Mouse (Mus musculus): ENCODE measurements around the gene Pcbp2.

The Pcbp2 gene

DNA sequence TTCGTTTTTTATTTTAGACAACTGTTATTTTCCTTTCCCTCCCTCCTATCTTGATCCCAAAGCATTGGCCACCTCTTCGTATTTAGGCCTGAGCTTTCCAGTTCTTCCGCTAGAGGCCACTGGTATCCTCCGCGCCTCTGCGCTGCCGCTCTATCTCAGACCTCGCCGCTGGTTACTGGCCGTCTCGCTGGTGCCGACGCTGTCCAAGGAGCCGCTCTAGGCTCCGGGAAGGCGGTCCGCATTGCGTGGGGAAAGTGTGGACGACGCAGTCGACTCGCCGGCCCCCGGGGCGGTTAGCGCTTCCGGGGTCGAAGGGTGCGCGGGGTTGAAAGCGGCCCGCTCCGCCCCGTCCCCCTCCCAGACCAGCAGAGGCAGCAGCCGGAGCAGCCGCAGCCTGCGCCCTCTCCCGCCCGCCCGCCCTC is at the start of gene Pcbp2:
Gene Pcbp2 (plus strand): TSS at position 357 of the 422 bp plus-strand sequence.
- peak; percentile 97 for DNase-seq (ENCODE audit: low spot score)

DNA sequence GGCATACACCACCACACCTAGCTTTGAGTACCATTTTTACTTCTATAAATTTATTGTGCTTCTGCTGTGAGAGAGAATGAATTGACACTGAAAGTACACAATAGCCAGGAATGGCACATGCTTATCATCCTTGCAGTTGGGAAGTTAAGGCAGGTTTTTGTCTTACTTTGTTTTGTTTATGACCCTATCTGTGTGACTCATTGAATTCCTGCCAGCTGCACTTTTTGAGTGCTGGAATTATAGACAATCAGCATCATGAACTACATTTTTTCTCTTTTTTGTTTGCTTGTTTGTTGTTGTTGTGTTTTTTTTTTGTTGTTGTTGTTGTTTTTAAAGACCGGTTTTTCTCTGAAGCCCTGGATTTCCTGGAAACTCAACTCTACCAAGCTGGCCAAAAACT is 49.4 kb upstream of the Pcbp2 start:
- no peak for DNase-seq (ENCODE audit: low spot score)

DNA sequence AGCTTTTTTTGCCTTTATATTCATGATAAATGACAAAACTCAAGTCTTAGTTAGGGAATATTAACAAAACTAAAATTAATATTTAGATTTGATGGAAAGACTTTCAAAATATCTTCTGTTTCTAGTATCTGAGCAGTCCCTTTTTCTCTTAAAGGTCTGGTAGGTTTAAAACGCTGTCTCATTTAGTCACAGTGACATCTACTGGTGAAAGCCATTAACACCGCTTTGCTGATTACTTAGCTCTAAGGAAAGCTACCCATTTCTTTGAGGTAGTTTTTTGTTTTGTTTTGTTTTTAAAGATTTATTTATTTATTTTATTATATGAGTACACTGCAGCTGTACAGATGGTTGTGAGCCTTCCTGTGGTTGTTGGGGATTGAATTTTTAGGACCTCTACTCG is 48.9 kb upstream of the Pcbp2 start:
- peak; percentile 53 for DNase-seq (ENCODE audit: low spot score)

DNA sequence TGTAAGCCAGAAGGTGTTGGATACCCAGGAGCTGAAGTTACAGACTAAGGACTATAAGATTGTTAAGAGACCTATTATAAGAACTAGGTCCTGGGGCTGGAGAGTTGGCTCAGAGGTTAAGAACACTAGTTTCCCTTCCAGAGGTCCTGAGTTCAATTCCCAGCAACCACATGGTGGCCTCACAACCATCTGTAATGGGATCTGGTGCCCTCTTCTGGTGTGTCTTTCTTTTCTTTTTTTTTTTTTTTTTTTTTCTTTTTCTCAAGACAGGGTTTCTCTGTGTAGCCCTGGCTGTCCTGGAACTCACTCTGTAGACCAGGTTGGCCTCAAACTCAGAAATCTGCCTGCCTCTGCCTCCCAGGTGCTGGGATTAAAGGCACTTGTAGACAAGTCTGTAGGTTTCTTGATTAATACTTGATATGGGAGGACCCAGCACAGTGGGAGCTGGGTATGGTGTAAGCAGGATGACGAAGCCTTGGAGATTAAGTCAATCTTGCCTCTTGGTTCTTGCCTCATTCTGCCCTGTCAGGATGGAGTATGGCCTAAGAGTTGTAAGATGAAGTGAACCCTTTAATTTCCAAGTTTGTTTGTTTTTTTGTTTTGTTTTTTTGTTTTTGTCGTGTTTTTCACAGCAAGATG is 46.6 kb upstream of the Pcbp2 start:
- no peak for DNase-seq (ENCODE audit: low spot score)

DNA sequence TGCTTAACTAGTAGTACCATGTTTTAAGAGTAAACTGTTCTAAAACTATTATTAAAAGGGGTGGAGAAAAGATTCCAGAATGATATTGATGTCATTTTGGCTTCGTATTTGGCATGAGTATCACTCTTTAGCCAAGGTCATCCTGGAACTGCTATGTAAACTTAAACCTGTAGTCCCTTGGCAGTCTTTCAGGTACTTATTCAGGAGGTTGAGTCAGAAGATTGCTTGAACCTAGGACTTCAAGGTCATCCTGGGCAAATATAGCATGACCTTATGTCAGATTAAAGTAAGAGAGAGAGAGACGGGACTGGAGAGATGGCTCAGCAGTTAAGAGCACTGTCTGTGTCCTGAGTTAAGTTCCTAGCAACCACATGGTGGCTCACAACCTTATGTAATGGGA is 45.7 kb upstream of the Pcbp2 start:
- DNase-seq (ENCODE audit: low spot score), result no peak

DNA sequence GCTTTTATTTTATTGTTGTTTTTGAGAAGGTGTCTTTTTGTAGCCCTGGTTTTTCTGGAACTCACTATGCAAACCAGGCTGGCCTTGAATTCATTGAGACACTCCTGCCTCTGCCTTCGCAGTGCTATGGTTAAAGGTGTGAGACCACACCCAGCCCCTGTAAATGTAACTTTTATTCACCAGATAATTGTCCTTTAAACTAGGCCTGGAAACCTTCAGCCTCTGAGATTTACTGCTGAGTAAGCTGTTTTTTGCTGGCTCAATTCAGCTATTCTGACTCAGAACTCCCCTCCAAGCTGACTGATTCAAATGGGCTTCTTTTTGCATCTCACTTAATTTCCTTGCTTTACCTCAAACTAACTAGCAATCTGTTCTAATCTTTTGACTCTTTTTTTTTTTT is 43.4 kb upstream of the Pcbp2 start:
- no peak for DNase-seq (ENCODE audit: low spot score)

DNA sequence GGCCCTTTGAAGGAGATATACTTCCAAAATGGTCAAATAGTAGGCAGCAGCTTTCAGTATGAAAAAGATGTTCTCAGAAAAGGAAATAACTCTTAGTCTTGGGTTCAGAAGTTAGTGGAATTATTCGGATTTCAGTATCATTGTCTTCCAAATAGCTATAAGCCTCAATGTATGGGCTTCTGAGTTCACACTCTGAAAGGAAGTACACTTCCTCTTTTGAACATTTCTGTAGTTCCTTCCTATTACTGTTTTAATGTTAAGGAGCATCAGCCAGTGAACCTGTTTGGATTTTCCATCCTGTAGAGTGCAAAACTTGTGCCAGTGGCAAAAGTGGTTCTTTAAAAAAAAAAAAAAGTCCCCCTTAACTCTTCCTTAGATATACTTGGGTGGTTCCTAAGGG is 38.3 kb upstream of the Pcbp2 start:
- no peak for DNase-seq (ENCODE audit: low spot score)

DNA sequence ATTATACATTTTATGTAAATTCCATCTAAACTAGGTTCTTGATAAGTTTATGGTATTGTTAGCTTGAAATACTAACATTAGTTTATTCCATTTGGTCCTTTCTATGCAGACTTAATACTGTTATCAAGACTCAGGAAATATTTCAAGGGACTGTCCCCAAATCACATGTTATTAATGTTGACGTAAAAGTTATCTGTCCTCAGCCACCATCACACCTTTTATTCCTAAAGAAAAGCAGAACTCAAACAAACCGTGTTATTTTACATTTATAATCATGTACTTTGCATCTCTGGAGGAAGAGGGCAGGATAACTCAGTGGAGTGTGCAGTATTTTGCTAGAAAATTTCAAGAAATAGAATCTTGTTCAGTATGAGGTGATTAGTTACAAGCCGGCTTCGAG is 37.2 kb upstream of the Pcbp2 start:
- no peak for DNase-seq (ENCODE audit: low spot score)

DNA sequence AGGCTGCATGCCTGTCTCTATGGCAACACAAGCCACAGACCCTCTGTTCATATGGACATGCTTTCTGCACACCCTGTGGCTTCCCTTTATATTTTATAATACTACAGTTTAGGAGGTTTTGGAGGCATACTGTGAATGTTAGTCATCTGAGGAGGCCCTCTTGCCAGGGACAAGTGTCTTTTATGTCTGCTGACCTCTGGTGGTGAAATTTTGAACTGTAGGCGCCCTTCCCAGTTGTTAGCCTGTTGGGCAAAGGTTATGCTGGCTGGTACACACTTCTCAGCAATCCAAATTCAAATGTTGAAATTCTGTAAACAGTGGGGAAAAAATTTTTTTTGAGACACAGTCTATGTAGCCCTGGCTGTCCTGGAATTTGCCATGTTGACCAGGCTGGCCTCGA is 27.8 kb upstream of the Pcbp2 start:
- peak; percentile 77 for DNase-seq (ENCODE audit: low spot score)

DNA sequence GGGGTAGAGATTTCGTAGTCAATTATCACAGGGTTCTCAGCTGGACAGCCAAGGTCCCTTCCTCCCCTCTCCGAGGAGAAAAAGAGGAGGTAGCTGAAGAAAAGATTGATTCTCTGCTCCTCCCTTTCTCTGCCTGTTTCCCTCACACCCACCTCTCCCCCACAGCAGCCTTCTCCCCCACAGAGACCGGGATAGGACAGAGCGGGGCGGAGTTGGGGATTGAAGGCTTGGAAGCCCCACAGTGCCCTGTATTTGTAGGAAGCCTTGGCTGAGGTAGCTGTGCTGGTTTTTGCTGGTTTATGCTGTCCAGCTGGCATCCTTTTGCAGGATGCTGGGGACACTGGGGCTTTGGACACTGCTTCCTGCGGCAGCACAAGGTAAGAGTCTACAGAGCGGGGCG is 25.2 kb upstream of the Pcbp2 start, which contains the start of gene Amhr2:
Gene Amhr2 (plus strand): TSS at position 222 of the 400 bp plus-strand sequence.
- no peak for DNase-seq (ENCODE audit: low spot score)

DNA sequence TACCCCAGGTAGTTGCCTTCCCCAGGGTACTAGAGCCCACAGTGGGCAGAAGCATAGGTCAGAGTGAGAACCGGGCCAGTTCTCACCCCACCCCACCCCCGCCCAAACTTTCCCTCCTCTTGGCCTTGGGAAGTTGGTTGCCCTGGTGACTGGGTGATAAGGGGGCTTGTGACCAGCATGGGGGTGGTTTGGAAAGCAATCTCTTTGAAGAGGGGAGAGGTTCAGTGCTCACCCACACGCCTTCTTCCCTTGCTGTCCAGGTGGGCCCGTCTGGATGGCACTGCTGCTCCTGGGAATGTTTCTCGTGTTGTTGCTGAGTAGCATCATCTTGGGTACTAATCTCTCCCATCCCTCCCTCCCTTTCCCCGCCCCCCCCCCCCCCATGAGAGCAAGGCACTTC is 23.9 kb upstream of the Pcbp2 start:
- DNase-seq (ENCODE audit: low spot score), result no peak

DNA sequence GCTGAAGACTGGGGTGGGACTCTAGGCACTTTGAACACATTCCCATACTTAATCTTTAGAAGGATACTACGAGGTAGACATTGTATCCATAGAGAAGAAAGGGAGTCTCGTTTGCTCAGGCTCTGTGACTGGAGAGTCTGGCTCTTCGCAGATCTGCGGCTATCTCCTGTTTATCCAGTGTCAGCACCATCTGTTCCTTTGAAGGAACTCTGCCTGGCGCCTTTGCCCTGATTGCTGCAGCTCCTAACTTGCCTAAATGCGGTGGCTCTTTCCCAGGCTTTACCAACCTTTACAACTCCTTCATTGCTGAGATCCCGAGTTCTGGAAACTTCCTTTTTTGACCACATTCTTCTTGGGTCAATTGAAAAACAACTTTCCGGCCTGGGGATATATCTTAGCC is 21.0 kb upstream of the Pcbp2 start:
- DNase-seq (ENCODE audit: low spot score), result no peak

DNA sequence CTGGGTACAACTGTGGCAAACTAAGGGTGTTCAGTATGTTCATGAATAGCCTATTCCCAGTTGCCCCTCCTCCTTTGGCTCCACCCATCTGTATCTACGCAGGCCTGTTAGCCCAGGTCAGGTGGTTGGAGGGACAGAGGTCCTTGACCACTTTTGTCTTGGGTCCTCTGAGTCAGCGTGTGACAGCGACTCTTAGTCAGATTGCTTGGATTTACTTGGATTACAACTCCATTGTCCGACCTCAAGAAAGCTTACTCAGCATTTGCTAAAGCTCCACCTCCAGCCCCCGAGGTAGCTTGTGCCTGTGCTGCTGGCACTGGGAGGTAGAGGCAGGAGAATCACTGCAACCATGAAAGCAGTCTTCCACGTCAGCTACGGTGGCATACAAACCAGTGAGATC is 19.4 kb upstream of the Pcbp2 start:
- no peak for DNase-seq (ENCODE audit: low spot score)

DNA sequence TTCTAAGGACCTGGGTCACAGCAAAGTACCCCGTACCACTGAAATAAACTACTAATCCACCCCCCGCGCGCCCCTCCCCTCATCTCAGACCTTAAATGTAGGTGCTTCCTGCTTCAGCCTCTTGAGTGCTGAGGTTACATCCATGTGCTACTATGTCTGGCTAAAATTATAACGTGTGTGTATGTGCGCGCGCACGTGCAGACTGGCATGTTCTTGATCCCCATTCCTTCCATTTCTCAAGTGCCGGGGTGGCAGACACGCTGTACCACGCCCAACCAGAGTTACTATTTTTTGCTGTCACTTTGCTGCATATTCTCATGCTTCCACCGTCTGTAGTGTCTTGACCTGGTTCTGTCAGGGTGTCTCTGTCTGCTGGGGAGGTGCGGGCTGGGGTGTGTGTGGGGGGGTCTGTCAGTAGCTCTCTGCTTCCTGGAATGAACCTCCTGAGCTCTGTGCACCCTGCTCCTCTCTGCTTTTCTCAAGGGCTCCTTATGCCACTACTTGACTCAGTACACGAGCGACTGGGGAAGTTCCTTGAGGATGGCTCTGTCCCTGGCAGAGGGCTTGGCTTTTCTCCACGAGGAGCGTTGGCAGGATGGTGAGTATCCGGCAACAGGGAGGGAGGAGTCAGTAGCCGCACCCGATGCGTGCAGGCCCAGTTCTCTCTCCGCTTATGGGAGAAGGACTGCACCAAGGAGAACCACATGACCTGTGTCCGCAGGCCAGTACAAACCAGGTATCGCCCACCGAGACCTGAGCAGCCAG is 18.5 kb upstream of the Pcbp2 start:
- DNase-seq (ENCODE audit: low spot score), result no peak

DNA sequence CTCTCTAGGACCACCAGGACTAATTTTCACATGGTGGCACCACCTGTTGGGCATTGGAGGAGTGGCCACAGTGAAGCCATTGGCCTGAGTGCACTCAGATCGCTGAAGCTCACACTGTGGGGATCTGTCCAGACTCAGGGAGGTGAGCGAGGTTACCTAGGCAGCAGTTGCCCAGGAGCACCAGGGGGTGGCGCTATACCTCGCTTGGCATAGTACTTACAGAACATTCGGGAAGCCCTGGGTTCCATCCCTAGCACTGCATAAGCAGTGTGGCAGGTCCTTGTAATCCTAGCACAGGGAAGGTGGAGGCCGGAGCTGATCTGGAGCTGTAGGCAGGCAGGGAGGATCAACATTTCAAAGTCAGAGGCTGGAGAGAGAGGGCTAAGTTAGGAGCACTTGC is 14.3 kb upstream of the Pcbp2 start:
- DNase-seq (ENCODE audit: low spot score), result peak; percentile 24

DNA sequence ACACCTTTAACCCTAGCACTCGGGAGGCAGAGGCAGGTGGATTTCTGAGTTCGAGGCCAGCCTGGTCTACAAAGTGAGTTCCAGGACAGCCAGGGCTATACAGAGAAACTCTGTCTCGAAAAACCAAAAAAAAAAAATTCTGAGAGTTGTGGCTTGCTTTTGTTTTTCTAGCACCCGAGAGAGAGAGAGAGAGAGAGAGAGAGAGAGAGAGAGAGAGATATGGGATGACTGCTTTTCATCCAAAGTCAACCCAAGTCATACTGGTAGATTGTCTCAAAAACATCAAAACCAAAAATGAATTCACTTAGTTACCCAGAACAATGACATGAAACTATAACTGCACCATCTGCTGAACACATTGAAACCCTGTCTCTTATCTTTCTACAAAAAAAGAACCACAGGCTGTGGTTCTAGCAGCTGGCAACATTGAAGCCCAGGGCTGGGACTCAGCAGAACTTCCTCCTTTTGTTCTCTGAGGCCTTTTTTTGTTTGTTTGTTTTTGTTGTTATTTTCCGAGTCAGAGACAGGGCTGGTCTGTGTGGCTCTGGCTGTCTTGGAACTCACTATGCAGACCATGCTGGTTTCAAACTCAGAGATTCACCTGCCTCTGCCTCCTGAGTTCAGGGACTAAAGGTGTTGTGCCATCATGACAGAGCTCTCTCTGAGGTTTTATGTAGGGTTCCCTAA is 12.1 kb upstream of the Pcbp2 start:
- peak; percentile 68 for DNase-seq (ENCODE audit: low spot score)

DNA sequence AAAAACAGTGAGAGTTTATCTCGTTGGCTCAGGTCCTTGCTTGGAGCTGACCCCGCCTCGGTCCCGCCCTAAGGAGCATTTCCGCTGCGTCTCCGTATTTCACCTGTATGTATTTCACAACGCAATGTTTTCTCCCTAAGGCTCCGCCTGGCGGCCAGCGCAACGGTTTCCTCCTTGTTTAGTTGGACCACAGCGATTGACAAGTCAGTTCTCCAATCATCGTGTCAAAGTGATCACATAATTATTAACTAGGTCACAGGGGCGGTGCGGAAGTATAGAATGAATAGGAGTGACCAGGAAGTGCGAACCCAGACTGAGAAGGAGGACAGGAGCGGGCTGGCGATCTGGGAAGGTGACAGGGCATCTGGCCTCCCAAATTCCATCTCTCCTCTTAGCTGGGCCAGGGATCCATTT is 11.4 kb upstream of the Pcbp2 start, which contains the start of gene Prr13:
Gene Prr13 (plus strand): TSS at position 125 of the 414 bp plus-strand sequence.
- DNase-seq (ENCODE audit: low spot score), result peak; percentile 90

DNA sequence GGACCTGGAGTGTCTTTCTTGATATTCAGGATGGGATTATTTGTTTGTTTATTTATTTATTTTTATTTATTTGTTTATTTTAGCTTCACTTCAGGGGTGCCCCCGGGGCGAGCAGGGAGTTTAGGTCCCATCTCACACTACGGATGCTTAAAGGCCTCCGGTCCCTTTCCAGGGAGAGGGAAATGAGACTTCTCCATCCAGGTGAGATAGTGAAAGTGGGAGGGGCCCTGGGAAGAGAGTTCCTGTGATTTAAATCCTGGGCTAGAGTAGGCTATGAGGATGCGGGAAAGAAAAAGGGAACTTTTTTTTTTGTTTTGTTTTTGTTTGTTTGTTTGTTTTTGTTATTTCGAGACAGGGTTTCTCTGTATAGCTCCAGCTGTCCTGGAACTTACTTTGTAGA is 11.0 kb upstream of the Pcbp2 start:
- DNase-seq (ENCODE audit: low spot score), result no peak

DNA sequence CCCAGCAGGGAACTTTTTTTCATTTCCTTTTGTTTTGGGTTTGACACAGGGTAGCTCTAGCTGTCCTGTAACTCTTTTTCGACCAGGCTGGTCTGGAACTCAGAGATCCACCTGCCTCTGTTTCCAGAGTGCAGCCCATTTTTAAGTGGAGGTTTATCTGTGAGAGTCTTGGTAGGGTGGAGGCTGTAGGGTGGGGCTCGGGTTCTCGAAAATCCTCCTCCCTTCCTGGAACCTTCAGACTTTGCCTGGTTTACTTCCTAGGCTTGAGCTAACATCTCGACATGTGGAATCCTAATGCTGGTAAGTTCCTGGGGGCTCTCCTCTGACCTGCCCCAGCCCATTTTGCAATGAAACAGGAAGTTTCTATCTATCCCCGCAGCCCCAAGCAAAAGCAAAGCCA is 10.5 kb upstream of the Pcbp2 start:
- DNase-seq (ENCODE audit: low spot score), result no peak

DNA sequence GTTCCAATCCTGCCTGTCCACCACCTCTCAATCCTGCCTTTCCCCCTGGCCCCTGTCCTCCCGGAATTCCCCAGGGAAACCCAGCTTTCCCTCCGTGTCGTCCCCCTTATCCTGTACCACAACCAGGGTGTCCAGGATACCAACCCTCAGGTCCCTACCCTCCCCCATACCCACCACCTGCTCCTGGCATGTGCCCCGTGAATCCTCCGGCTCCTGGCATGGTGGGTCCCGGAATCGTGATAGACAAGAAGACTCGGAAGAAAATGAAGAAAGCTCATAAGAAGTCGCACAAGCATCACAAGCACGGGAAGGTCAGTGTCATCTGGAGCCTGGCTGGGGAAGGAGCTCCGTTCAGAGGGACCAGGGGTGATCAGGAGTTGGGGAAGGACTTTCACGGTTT is 9.9 kb upstream of the Pcbp2 start:
- DNase-seq (ENCODE audit: low spot score), result no peak

DNA sequence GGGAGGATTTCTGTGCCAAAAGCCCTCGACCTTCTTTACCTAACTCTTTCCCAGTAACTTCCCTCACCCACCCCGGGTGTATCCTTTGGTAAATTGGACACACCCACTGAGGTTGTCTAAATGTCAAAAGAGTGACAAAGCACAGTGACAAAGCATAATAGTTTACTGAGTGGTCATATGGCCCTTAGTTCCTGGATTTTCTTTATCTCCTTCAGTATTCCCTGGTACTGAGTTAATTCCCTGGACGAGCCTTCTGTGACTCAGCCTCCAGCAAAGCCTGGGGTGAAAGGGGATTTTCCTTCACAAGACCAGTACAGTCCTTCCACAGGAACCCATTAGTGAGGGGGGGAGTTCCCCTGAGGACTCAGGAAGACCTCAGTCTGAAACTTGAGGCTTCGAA is 9.4 kb upstream of the Pcbp2 start:
- no peak for DNase-seq (ENCODE audit: low spot score)

DNA sequence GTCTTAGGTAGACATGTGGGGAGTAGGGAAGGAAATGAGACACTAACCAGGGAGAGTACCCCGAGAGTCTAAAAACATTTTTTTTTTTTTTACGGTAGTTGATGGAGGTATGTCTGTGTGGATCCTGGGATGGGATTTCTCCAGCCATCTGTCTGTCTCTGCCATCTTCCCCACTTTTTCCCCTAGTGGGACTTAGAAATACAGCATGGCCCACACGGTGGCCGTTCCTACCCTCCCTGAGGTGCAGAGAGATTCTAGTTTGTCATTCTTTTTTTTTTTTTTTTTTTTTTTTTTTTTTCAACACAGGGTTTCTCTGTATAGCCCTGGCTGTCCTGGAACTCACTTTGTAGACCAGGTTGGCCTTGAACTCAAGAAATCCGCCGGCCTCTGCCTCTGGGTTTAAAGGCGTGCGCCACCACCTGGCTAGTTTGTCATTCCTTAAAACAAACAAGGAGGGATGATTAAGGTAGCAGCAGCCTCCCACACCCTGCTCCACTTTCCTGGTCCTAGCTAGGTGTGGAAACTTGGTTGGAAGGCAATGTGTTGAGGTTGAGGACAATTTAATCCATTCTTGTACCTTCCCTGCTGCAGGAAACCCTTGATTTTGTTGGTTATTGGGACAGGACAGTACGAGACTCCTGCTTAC is 8.8 kb upstream of the Pcbp2 start:
- no peak for DNase-seq (ENCODE audit: low spot score)

DNA sequence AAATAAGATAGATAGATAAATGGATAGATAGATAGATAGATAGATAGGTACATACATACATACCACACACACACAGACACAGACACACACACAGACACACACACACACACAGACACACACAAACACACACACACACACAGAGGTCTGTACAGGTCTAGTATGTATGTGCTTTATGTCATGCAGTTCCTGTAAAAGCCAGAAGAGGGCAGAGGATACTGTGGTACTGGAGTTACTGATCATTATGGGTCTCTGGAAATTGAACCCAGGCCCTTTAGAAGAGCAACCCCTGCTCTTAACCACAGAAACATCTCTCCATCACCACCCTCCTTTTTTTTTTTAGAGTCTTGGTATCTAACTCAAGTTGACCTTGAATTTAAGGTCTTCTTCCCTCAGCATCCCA is 6.7 kb upstream of the Pcbp2 start:
- DNase-seq (ENCODE audit: low spot score), result peak; percentile 38

Measured in T-cell, adult 2 months (primary cell).